19 mouse cellular contexts compared by ENCODE assay signal in the genomic region with DNA sequence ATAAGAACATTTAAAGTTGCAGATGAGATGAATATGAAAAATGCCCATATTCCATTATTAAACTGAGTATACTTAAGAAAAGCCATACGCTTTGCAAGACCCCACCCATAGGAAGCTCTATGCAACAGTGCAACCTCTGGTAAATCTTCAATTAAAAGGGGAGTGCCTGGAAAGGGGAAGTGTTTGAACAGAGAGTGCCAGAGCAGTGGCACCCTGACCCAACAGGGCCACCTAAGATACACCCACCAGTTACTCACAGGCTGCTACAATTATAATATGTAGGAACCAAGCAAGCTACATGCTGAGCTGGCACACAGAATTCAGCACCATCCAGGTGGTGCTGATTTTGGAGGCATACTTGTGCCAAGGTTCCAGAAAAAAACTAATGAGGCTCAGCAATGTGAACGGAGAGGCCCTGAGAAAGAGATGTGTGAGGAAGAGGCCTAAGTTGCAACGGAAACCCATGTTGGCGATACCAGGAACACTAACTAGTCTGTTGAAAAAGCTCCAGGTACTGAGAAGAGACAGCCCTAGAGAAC. TPM values are rescaled to one million over a fixed set of nuclear protein-coding genes. Genes with fewer than 3 reads are reported as not detected.
DNase-seq lines count a peak whose midpoint lies in the region; ATAC-seq and TF ChIP-seq lines count a peak whose summit lies in the region.
"Had no signal": no experiment of that assay in that cellular context is flagged by ENCODE, and none has a peak within 500 bp of the region (broad histone marks: within the 10 kb centered on the region; RNA-seq: fewer than 3 reads in every experiment).

No protein-coding gene starts in this region.

- H3K4me3 ChIP-seq in intestine, postnatal 0 days (ENCODE audit: low read depth, low read length): no peak overlapping the region
- H3K4me3 ChIP-seq in intestine, embryonic 15.5 days (replicated peaks): no peak overlapping the region
- H3K4me3 ChIP-seq in bone marrow, adult 2 months (replicated peaks; ENCODE audit: control insufficient read depth, low read depth, low read length): no peak overlapping the region
- no peak overlapping the region for H3K4me3 ChIP-seq in small intestine, adult 2 months (ENCODE audit: low read depth, low read length)
- H3K4me3 ChIP-seq: embryonic facial prominence, embryonic 12.5 days; hindbrain, embryonic 12.5 days; liver, embryonic 13.5 days; midbrain, embryonic 12.5 days; myocyte had no signal

- H3K27ac ChIP-seq in intestine, postnatal 0 days (ENCODE audit: low read depth, low read length): peak overlapping the region; percentile 46; the same call in 1 of the 2 replicates
- H3K27ac ChIP-seq in intestine, embryonic 15.5 days: no peak overlapping the region
- H3K27ac ChIP-seq in bone marrow, adult 2 months (ENCODE audit: control insufficient read depth, insufficient read depth, low read depth, low read length, poor library complexity): peak overlapping the region; percentile 41; the same call in 1 of the 2 replicates
- peak overlapping the region; percentile 78 for H3K27ac ChIP-seq in small intestine, adult 2 months (ENCODE audit: insufficient read depth, low read depth, low read length)
- H3K27ac ChIP-seq: embryonic facial prominence, embryonic 12.5 days; hindbrain, embryonic 12.5 days; liver, embryonic 13.5 days; midbrain, embryonic 12.5 days had no signal

- no peak for TF ChIP-seq POLR2A in bone marrow, adult 2 months (IDR thresholded peaks at IDR 0.05; ENCODE audit: borderline replicate concordance, control insufficient read depth, low read depth, low read length)
- no peak for TF ChIP-seq POLR2A in small intestine, adult 2 months (IDR thresholded peaks at IDR 0.05; ENCODE audit: low read depth, low read length)

- no peaks in the 10 kb centered on the region for H3K9me3 ChIP-seq in intestine, postnatal 0 days (ENCODE audit: control insufficient read depth)
- H3K9me3 ChIP-seq in intestine, embryonic 15.5 days: no peaks in the 10 kb centered on the region
- H3K9me3 ChIP-seq: embryonic facial prominence, embryonic 12.5 days; hindbrain, embryonic 12.5 days; liver, embryonic 13.5 days; midbrain, embryonic 12.5 days had no signal

- peak; percentile 43 to 51 for DNase-seq in cerebellum, postnatal 10 days
- DNase-seq in adrenal gland, postnatal 25 days: no peak
- no peak for DNase-seq in heart, adult 8-10 months (ENCODE audit: low spot score)
- DNase-seq: adrenal gland, postnatal 10 days; gastrocnemius, postnatal 36 days; kidney, adult 18-20 months; kidney, postnatal 36 days; liver, embryonic 13.5 days; right cerebral cortex, adult 18-20 months; spleen, adult 18-20 months; thymus, postnatal 4 days had no signal

- H3K27me3 ChIP-seq in intestine, postnatal 0 days (replicated peaks; ENCODE audit: control insufficient read depth, insufficient read depth, low read length): no peaks in the 10 kb centered on the region
- no peaks in the 10 kb centered on the region for H3K27me3 ChIP-seq in intestine, embryonic 15.5 days (replicated peaks)
- no peaks in the 10 kb centered on the region for H3K27me3 ChIP-seq in small intestine, adult 2 months (ENCODE audit: control insufficient read depth, insufficient read depth, low read length)
- H3K27me3 ChIP-seq: embryonic facial prominence, embryonic 12.5 days; hindbrain, embryonic 12.5 days; liver, embryonic 13.5 days; midbrain, embryonic 12.5 days had no signal

- peaks cover 2% of the 10 kb centered on the region; the same call in 1 of the 2 replicates for H3K4me1 ChIP-seq in intestine, postnatal 0 days (replicated peaks; ENCODE audit: control insufficient read depth, insufficient read depth, low read length)
- H3K4me1 ChIP-seq in intestine, embryonic 15.5 days (replicated peaks): no peaks in the 10 kb centered on the region
- H3K4me1 ChIP-seq in bone marrow, adult 2 months (ENCODE audit: control insufficient read depth, insufficient read depth, low read length): no peaks in the 10 kb centered on the region; the same call in 1 of the 2 replicates
- peaks cover 26% of the 10 kb centered on the region; the same call in 1 of the 2 replicates for H3K4me1 ChIP-seq in small intestine, adult 2 months (ENCODE audit: control insufficient read depth, insufficient read depth, insufficient read length, low read length)
- H3K4me1 ChIP-seq: embryonic facial prominence, embryonic 12.5 days; hindbrain, embryonic 12.5 days; midbrain, embryonic 12.5 days had no signal

- 72% methylated on average over 4 of the region's 4 CpGs for WGBS in intestine, postnatal 0 days
- WGBS in intestine, embryonic 15.5 days: 86% methylated on average over 4 of the region's 4 CpGs
- 49% methylated on average over 4 of the region's 4 CpGs for WGBS in bone marrow, adult 2 months
- 80% methylated on average over 4 of the region's 4 CpGs for WGBS in small intestine, adult 2 months

- TF ChIP-seq CTCF in intestine, postnatal 0 days (IDR thresholded peaks at IDR 0.05; ENCODE audit: low read depth): no peak
- no peak for TF ChIP-seq CTCF in bone marrow, adult 2 months (IDR thresholded peaks at IDR 0.05; ENCODE audit: control insufficient read depth, insufficient read depth, low read length)
- TF ChIP-seq CTCF in small intestine, adult 2 months (IDR thresholded peaks at IDR 0.05; ENCODE audit: extremely low read depth, insufficient read length, insufficient replicate concordance, low read depth, low read length): no peak

- H3K9ac ChIP-seq in intestine, postnatal 0 days (ENCODE audit: low read depth, low read length): no peak overlapping the region
- no peak overlapping the region for H3K9ac ChIP-seq in intestine, embryonic 15.5 days
- H3K9ac ChIP-seq: embryonic facial prominence, embryonic 12.5 days; hindbrain, embryonic 12.5 days; liver, embryonic 13.5 days; midbrain, embryonic 12.5 days had no signal

- no peak for ATAC-seq in intestine, postnatal 0 days
- ATAC-seq in intestine, embryonic 15.5 days: no peak

- no peaks in the 10 kb centered on the region for H3K36me3 ChIP-seq in intestine, postnatal 0 days (ENCODE audit: control insufficient read depth, insufficient read depth)
- no peaks in the 10 kb centered on the region for H3K36me3 ChIP-seq in intestine, embryonic 15.5 days
- peaks cover 17% of the 10 kb centered on the region for H3K36me3 ChIP-seq in small intestine, adult 2 months (ENCODE audit: control insufficient read depth, insufficient read depth, low read length)
- H3K36me3 ChIP-seq: hindbrain, embryonic 12.5 days had no signal

- no peak overlapping the region for H3K4me2 ChIP-seq in intestine, postnatal 0 days (replicated peaks; ENCODE audit: low read depth)
- H3K4me2 ChIP-seq in intestine, embryonic 15.5 days (replicated peaks): no peak overlapping the region
- H3K4me2 ChIP-seq: embryonic facial prominence, embryonic 12.5 days; hindbrain, embryonic 12.5 days; liver, embryonic 13.5 days; midbrain, embryonic 12.5 days had no signal

RNA-seq across cellular contexts. Expression of a gene that starts 7.5 kb away (rescaled TPM):
- 28.9 and 34.4 TPM in 2 replicates for polyA plus RNA-seq in intestine, postnatal 0 days (2015; fragmentation: Nextera tagmentation; extraction: Ambion mirVana)
- 34.4 and 35.9 TPM in 2 replicates for polyA plus RNA-seq in intestine, embryonic 15.5 days (2015; fragmentation: Nextera tagmentation; extraction: Ambion mirVana)
- 6.0 and 15.1 TPM in 2 replicates for polyA plus RNA-seq in bone marrow, adult 2 months (2011; ENCODE audit: insufficient read depth, insufficient read length, low replicate concordance, missing spikeins)
- 57.1 and 141 TPM in 2 replicates for polyA plus RNA-seq in small intestine, adult 2 months (2012; rRNA removed)
- 47.5 and 52.1 TPM in 2 replicates for total RNA-seq in adrenal gland, postnatal 25 days (2021)
- 10 to 100 TPM; 27.6 to 36.5 (median 29.3) TPM for total RNA-seq in heart, adult 8-10 months (2022)

RNA-seq across cellular contexts. Expression of a gene that starts 36.1 kb away (rescaled TPM):
- 11.4 and 12.4 TPM in 2 replicates for polyA plus RNA-seq in intestine, postnatal 0 days (2015; fragmentation: Nextera tagmentation; extraction: Ambion mirVana)
- polyA plus RNA-seq in intestine, embryonic 15.5 days (2015; fragmentation: Nextera tagmentation; extraction: Ambion mirVana): 17.5 and 18.3 TPM in 2 replicates
- polyA plus RNA-seq in bone marrow, adult 2 months (2011; ENCODE audit: insufficient read depth, insufficient read length, low replicate concordance, missing spikeins): 7.0 and 15.2 TPM in 2 replicates
- 11.5 and 17.7 TPM in 2 replicates for polyA plus RNA-seq in small intestine, adult 2 months (2012; rRNA removed)
- total RNA-seq in adrenal gland, postnatal 25 days (2021): 15.4 and 16.2 TPM in 2 replicates
- 1 to 10 TPM; 4.3 to 5.9 (median 4.7) TPM for total RNA-seq in heart, adult 8-10 months (2022)

Comparison
In these comparisons a context has a peak if more than half of its experiments do, and no peak if none do; other contexts are left out.
1. DNase-seq: peak in cerebellum, postnatal 10 days (2 of 2); none in adrenal gland, postnatal 25 days (single experiment) and heart, adult 8-10 months (single experiment).